Mouse (Mus musculus) MEL-GATA-1-ER (cell line): ENCODE results near the gene Mark3.
A peak's percentile ranks its signal among the peaks of the same experiment; 100 is the strongest.
"Not testable (repeated sequence)": the region's sequence is repeated elsewhere in the genome, so short reads cannot be mapped to it uniquely, and the experiment has no call there.

ENCODE experiments used
- DNase-seq: peaks from one replicate; pipeline ENCODE4 v3.0.0-alpha.2; 2012; ENCODE audit warnings: low read depth; ENCODE audit errors: extremely low read depth

Gene Mark3

DNA sequence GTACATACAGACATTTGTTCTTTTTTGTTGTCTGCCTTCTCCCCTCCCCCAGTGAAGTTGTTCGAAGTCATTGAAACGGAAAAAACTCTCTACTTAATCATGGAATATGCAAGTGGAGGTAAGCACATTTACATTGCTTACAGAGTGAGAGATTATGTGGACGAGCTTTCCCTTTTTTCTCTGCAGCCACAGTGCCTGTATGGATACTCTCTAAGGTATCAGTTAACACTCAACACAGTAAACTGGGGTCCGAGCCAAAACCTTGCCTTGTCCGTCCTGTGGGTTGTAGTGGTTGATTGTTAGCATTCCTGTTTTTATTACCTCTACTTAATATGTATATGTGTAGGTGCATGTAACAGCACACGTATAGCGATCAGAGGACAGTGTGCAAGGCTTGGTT, 43.9 kb downstream of the Mark3 start:
- no peak for DNase-seq

GRCm38 (mm10) chr12:111648061-111648645, 73.8 kb downstream of the Mark3 start:
- peak; percentile 14 for DNase-seq

DNA sequence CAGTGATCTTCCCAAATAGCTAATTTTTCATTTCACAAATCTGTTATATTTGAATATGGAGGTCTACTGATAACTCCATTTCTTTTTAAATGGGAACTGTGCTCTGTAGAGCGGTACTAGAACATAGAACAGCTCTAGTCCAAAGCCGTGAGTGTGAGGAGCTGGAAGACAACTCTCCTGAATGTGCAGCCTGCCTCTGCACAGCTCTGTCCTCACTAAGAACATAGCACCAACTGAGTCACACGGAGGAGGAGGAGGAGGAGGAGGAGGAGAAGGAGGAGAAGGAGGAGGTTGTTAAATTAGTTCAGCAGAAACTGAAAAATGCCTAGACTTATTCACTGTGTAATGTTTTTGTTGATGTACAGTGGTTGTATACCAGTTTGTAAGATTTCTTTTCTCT, 78.6 kb downstream of the Mark3 start:
- no peak for DNase-seq

- DNase-seq, result no peak
Measured at GRCm38 (mm10) chr12:111653434-111653833, 79.1 kb downstream of the Mark3 start.

- DNase-seq, result no peak
Measured at GRCm38 (mm10) chr12:111655695-111656094, 81.4 kb downstream of the Mark3 start.

DNA sequence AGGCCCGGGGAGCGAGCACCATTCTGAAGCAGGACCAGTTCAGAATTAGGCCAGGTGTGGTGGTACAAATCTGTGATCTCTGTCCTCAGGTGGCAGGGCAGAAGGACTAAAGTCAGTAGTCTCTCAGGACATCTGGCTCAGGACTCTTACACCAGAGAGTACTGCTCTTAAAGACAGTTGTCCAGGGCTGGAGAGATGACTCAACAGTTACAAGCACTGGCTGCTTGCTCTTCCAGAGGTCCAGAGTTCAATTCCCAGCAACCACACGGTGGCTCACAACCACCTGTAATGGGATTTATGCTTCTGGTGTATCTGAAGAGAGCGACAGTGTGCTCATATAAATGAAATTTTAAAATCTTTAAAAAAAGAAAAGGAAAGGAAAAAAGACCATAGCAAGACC, 85.0 kb downstream of the Mark3 start:
- no peak for DNase-seq

GRCm38 (mm10) chr12:111660628-111661027, 86.3 kb downstream of the Mark3 start:
- DNase-seq, result no peak

GRCm38 (mm10) chr12:111661554-111661953, 87.2 kb downstream of the Mark3 start:
- DNase-seq, result not testable (repeated sequence)

- DNase-seq, result no peak
Measured at GRCm38 (mm10) chr12:111663228-111664143, 89.2 kb downstream of the Mark3 start.

GRCm38 (mm10) chr12:111664144-111664634, 89.9 kb downstream of the Mark3 start:
- no peak for DNase-seq

- no peak for DNase-seq
Measured at GRCm38 (mm10) chr12:111665041-111665880, 90.9 kb downstream of the Mark3 start.

DNA sequence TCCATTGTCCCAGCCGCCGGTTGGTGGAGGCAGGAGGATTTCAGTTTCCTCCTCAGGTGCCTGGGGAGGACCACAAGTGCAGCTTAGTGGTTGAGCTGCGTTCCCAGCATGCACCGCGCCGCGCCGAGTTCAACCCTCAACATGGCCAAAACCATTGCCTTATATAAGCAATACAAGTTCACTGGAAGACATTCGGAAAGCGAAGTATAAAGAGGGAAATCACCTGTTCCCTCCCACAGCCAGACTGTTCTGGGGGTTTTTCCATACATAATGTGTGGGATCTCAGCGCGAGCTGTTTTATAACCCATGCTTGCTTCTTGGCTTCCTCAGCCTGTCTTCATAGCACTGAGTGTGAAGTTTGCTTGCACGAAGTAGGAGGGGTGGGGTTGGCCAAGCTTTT, 92.1 kb downstream of the Mark3 start:
- DNase-seq, result no peak

GRCm38 (mm10) chr12:111667421-111667820, 93.1 kb downstream of the Mark3 start:
- no peak for DNase-seq

DNA sequence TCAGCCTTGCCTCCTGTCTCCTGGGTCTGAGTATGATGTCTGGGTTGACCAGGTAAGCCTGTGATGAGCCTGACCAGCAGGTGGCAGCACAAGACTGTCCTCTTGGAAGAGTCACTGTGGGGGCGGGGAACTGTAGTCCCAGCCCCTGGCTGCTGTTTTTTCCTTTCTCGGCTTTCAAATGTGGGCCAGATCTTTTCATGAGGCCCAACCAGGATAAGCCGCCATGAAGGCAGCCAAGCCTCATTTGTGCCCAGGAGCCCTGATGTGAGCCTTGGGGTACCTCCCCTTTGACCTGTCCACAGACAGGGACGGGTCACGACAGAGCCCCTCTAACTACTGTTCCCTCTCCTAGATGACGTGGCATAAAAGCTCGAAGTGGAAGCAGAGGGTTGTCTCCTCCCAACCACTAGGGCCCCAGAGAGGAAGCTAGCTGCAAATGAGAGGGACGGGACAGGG, 94.2 kb downstream of the Mark3 start:
- DNase-seq, result peak; percentile 74

DNA sequence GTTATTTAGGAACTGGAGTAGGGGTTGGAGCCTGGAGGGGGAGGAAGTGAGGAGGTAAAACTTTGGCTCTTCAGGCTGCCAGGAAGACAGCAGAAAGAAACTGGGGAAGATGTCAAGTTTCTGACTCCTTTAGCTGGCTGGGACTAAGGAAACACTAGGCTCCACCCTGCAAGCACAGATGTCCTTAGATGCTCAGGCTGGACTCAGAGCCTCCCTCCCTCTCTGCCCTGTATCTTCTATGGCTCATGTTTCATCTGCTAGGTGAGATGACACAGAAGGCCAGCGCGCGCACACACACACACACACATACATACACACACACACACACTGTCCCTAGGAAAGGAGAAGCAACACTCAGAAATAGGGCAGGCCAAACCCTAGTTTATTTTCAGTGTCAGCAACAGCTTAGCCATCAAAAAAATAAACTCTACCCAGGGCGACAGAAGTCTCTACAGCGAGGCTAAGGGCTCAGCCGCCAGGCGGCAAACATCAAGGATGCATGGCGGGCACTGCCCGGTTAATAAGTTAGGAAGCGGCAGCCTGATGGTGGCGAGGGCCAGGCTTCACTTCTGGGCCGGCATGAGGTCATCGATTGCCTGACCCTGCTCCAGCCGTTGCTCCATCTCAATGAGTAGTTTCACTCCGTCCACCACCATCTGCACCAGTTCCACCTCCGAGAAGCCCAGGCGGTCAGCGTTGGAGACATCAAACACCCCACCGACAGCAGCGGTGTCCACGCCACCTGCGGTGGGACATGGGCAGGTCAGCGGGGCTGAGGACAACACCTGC, 94.9 kb downstream of the Mark3 start:
- DNase-seq, result no peak

DNA sequence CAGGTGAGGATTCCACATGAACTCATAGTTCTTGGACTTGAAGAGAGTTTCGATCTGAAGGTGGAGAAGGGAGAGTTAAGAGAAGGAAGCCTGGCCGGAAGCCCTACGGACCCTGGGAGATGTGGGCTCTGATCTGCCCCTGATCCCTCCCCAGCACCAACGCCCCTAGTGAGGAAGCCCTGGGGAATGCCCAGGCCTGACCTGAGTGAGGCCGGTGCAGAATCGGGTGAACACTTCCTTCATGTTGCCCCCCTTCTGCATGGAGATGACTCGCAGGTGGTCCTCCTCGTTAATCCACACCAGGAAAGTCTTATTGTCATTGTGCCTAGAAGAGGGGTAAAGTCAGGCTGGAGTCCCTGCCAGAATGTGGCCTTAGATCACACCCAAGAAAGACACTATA, 95.6 kb downstream of the Mark3 start:
- no peak for DNase-seq

DNA sequence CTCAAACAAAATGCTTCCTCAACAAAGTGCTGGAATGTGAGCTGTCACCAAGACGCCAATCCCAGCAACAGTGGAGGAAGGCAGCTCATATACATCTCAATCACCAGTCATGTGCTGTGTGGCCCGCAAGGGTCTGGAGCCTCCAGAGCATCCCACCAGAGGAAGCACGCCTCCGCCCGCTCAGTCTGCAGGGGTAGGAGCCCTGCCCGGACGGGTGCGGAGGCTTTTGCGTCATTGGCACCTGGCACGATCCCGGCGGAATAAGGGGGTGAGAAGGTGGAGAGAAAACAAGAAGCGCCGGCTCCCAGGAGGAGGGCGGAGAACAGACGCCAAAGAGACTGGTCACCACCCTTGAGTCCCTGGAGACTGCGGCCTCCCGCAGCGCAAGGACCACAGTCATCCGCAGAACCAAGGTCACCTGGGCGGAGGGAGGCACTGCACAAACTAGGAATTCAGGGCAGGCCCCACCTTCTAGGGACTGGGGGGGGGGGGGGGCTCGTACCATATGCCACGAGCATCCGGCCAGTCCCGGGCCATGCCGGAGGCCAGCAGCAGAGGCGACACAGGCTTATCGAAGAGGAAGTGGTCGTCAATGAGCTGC, 96.1 kb downstream of the Mark3 start:
- no peak for DNase-seq

DNA sequence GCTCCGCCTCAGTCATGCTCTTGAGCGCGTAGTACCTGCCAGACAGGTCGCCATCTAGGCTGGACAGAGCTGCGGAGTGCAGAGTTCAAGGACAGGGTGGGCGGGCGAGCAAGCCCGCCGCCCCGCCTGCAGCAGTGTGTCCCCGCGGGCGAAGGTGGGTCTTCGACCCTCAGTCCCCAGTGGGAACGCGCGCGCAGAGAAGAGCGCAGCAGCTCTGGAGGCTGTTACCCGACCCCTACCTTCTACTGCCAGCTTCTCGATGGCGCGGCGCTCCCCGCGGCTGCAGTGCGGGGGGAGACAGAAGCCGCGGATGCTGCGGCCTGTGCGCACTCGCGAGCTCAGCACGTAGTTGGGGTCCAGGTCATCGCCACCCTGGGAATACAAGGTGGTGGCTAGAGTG, 96.7 kb downstream of the Mark3 start:
- no peak for DNase-seq

DNA sequence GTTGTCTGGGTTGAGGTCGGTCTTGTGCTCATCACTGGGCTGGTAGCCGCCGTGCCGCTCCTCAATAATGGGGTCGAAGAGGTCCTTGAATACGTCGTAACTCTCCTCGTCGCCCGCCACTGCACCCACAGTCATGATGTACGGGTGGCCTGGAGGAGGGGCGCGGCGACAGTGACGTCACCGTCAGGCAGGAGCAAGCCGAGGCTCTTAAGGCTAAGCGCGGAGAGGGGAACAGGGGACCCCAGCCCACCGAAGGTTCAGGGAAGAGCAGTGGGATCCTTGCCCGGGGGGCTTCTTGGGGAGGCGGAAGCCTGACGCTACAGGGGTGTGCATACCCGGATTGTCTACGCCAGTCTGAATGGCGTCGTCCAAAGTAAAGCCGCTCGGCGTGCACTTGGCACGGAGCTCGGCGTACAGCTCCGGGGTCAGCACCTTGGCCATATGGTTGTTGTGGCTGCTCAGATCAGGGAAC, 97.1 kb downstream of the Mark3 start:
- DNase-seq, result no peak

GRCm38 (mm10) chr12:111672176-111672575, 97.9 kb downstream of the Mark3 start, which contains the start of gene Ckb:
Ckb (minus strand) TSS chr12:111672338.
- DNase-seq, result no peak
